Mouse (Mus musculus): Measurements from ENCODE around the gene Rph3al. TPM values are rescaled to one million over a fixed set of nuclear protein-coding genes. Genes with fewer than 3 reads are reported as not detected.

The Rph3al gene
- total RNA-seq, 1 experiment = 0.71 TPM

- no peaks in the 10 kb centered on the region for H3K36me3 ChIP-seq (ENCODE audit: control insufficient read depth, insufficient read depth, low read length, poor library complexity, severe bottlenecking)
- peak; percentile 55; the same call in 1 of the 2 replicates for TF ChIP-seq ZC3H11A (IDR thresholded peaks at IDR 0.05; ENCODE audit: borderline replicate concordance, low read depth, low read length)
- no peak for TF ChIP-seq HCFC1 (IDR thresholded peaks at IDR 0.05; ENCODE audit: borderline replicate concordance, insufficient read depth, low read length)
- TF ChIP-seq MAFK (IDR thresholded peaks at IDR 0.05; ENCODE audit: insufficient read depth, low read depth, low read length) = peak; percentile 87
- TF ChIP-seq CHD2 (IDR thresholded peaks at IDR 0.05; ENCODE audit: low read depth, low read length) = no peak
- no peak for TF ChIP-seq ZNF384 (IDR thresholded peaks at IDR 0.05; ENCODE audit: low read depth, low read length)
- no peaks in the 10 kb centered on the region for H3K4me1 ChIP-seq (ENCODE audit: control insufficient read depth in 2 of 2, insufficient read depth in 2 of 2, low read length in 2 of 2, poor library complexity in 1 of 2)
- in situ Hi-C loops (cut with MboI; ENCODE audit: low sequenced_read_pairs in 2 of 2, unreplicated experiment in 2 of 2) = loop anchor here in 1 of 2 experiments (10.0 kb wide), 1 partner anchor 138 kb away; no protein-coding TSS in a partner anchor
- no peak overlapping the region for H3K4me3 ChIP-seq (ENCODE audit: insufficient read depth in 1 of 2, low read depth in 1 of 2, low read length in 2 of 2, poor library complexity in 1 of 2, severe bottlenecking in 1 of 2)
- H3K9me3 ChIP-seq (ENCODE audit: control insufficient read depth, insufficient read depth, low read depth, low read length) = no peaks in the 10 kb centered on the region
- no peak overlapping the region for H3K9ac ChIP-seq (ENCODE audit: insufficient read depth, low read depth, low read length, poor library complexity, severe bottlenecking)
- peak; percentile 56 for DNase-seq (ENCODE audit: low read depth, low spot score)
- no peak overlapping the region for H3K27ac ChIP-seq (ENCODE audit: insufficient read depth, low read depth, low read length, poor library complexity, severe bottlenecking)
Observed at GRCm38 (mm10) chr11:75912944-75913657, 25.1 kb downstream of the Rph3al start.

DNA sequence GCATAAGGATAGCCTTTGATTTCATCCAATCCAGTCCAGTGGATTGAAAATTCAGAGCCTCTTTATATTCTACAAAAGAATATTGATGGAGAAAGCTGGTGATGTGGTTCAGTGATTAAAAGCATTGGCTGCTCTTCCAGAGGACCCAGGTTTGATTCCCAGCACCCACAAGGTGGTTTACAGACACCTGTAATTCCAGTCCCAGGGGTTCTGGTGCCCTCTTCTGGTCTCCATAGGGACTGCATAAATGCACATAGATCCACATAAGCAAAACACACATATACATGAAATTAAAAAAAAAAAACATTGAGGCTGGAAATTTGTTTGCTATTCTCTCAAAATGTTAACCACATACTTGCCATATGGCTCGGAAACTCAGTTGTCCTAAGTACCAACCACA, 26.3 kb downstream of the Rph3al start:
- TF ChIP-seq ZNF384 (IDR thresholded peaks at IDR 0.05; ENCODE audit: low read depth, low read length) (no peak), CHD2 (IDR thresholded peaks at IDR 0.05; ENCODE audit: low read depth, low read length) (no peak), ZC3H11A (IDR thresholded peaks at IDR 0.05; ENCODE audit: borderline replicate concordance, low read depth, low read length) (no peak), MAFK (IDR thresholded peaks at IDR 0.05; ENCODE audit: insufficient read depth, low read depth, low read length) (no peak), HCFC1 (IDR thresholded peaks at IDR 0.05; ENCODE audit: borderline replicate concordance, insufficient read depth, low read length) (no peak)
- in situ Hi-C loops (cut with MboI; ENCODE audit: low sequenced_read_pairs in 2 of 2, unreplicated experiment in 2 of 2) = loop anchor here in 1 of 2 experiments (10.0 kb wide), 1 partner anchor 137 kb away; no protein-coding TSS in a partner anchor
- H3K36me3 ChIP-seq (ENCODE audit: control insufficient read depth, insufficient read depth, low read length, poor library complexity, severe bottlenecking) = no peaks in the 10 kb centered on the region

GRCm38 (mm10) chr11:75909702-75910429, 28.4 kb downstream of the Rph3al start:
- in situ Hi-C loops (cut with MboI; ENCODE audit: low sequenced_read_pairs in 2 of 2, unreplicated experiment in 2 of 2) = loop anchor here in 1 of 2 experiments (10.0 kb wide), 1 partner anchor 135 kb away; no protein-coding TSS in a partner anchor
- TF ChIP-seq ZC3H11A (IDR thresholded peaks at IDR 0.05; ENCODE audit: borderline replicate concordance, low read depth, low read length) (no peak), MAFK (IDR thresholded peaks at IDR 0.05; ENCODE audit: insufficient read depth, low read depth, low read length) (no peak), CHD2 (IDR thresholded peaks at IDR 0.05; ENCODE audit: low read depth, low read length) (no peak), ZNF384 (IDR thresholded peaks at IDR 0.05; ENCODE audit: low read depth, low read length) (no peak), HCFC1 (IDR thresholded peaks at IDR 0.05; ENCODE audit: borderline replicate concordance, insufficient read depth, low read length) (no peak)
- Histone ChIP-seq H3K27ac (ENCODE audit: insufficient read depth, low read depth, low read length, poor library complexity, severe bottlenecking) (no peak overlapping the region), H3K9ac (ENCODE audit: insufficient read depth, low read depth, low read length, poor library complexity, severe bottlenecking) (no peak overlapping the region), H3K4me1 (ENCODE audit: control insufficient read depth in 2 of 2, insufficient read depth in 2 of 2, low read length in 2 of 2, poor library complexity in 1 of 2) (no peaks in the 10 kb centered on the region), H3K4me3 (ENCODE audit: insufficient read depth in 1 of 2, low read depth in 1 of 2, low read length in 2 of 2, poor library complexity in 1 of 2, severe bottlenecking in 1 of 2) (no peak overlapping the region), H3K9me3 (ENCODE audit: control insufficient read depth, insufficient read depth, low read depth, low read length) (no peaks in the 10 kb centered on the region), H3K36me3 (ENCODE audit: control insufficient read depth, insufficient read depth, low read length, poor library complexity, severe bottlenecking) (no peaks in the 10 kb centered on the region)
- no peak for DNase-seq (ENCODE audit: low read depth, low spot score)

More for the DNA sequence above, 26.3 kb downstream of the Rph3al start:
- Histone ChIP-seq H3K4me1 (ENCODE audit: control insufficient read depth in 2 of 2, insufficient read depth in 2 of 2, low read length in 2 of 2, poor library complexity in 1 of 2) (no peaks in the 10 kb centered on the region), H3K27ac (ENCODE audit: insufficient read depth, low read depth, low read length, poor library complexity, severe bottlenecking) (no peak overlapping the region), H3K9ac (ENCODE audit: insufficient read depth, low read depth, low read length, poor library complexity, severe bottlenecking) (no peak overlapping the region), H3K4me3 (ENCODE audit: insufficient read depth in 1 of 2, low read depth in 1 of 2, low read length in 2 of 2, poor library complexity in 1 of 2, severe bottlenecking in 1 of 2) (no peak overlapping the region), H3K9me3 (ENCODE audit: control insufficient read depth, insufficient read depth, low read depth, low read length) (no peaks in the 10 kb centered on the region)
- DNase-seq (ENCODE audit: low read depth, low spot score) = no peak

DNA sequence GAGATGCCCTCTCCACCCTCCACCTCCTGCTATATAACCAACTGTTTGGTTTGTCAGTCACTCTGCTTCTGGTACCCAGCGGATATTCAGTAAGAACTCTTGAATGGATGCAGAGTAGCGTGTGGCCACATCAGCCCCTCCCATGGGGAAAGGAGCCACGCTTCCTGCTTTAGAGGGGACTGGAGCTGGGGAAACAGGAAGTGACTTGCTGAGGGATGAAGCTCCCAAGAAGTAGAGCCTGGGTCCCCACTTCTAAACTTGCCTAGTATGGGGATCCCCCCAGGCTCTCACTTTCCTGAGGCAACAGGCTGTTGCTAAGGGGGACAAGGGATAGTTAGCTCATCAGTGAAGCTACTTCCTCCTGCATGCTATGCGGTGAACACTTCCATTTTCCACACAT, 30.8 kb downstream of the Rph3al start:
- Histone ChIP-seq H3K27ac (ENCODE audit: insufficient read depth, low read depth, low read length, poor library complexity, severe bottlenecking) (no peak overlapping the region), H3K36me3 (ENCODE audit: control insufficient read depth, insufficient read depth, low read length, poor library complexity, severe bottlenecking) (no peaks in the 10 kb centered on the region), H3K9me3 (ENCODE audit: control insufficient read depth, insufficient read depth, low read depth, low read length) (no peaks in the 10 kb centered on the region), H3K4me1 (ENCODE audit: control insufficient read depth in 2 of 2, insufficient read depth in 2 of 2, low read length in 2 of 2, poor library complexity in 1 of 2) (no peaks in the 10 kb centered on the region), H3K4me3 (ENCODE audit: insufficient read depth in 1 of 2, low read depth in 1 of 2, low read length in 2 of 2, poor library complexity in 1 of 2, severe bottlenecking in 1 of 2) (no peak overlapping the region), H3K9ac (ENCODE audit: insufficient read depth, low read depth, low read length, poor library complexity, severe bottlenecking) (no peak overlapping the region)
- in situ Hi-C loops (cut with MboI; ENCODE audit: low sequenced_read_pairs in 2 of 2, unreplicated experiment in 2 of 2) = no loop called here
- TF ChIP-seq MAFK (IDR thresholded peaks at IDR 0.05; ENCODE audit: insufficient read depth, low read depth, low read length) (no peak), ZC3H11A (IDR thresholded peaks at IDR 0.05; ENCODE audit: borderline replicate concordance, low read depth, low read length) (no peak), CHD2 (IDR thresholded peaks at IDR 0.05; ENCODE audit: low read depth, low read length) (no peak), HCFC1 (IDR thresholded peaks at IDR 0.05; ENCODE audit: borderline replicate concordance, insufficient read depth, low read length) (no peak), ZNF384 (IDR thresholded peaks at IDR 0.05; ENCODE audit: low read depth, low read length) (no peak)
- DNase-seq (ENCODE audit: low read depth, low spot score) = no peak
